Mouse (Mus musculus) layer of hippocampus, postnatal 25 days (tissue): ENCODE data around the gene Zc3h14. TPM values are rescaled to one million over a fixed set of nuclear protein-coding genes. Genes with fewer than 3 reads are reported as not detected.

ENCODE experiments used
- DNase-seq, 2 experiments: peaks; one replicate each; pipeline ENCODE4 v3.0.0; 2022; ENCODE audit warnings: mixed read lengths in 2 of 2, low spot score in 1 of 2; ENCODE audit errors: extremely low spot score in 1 of 2
- total RNA-seq, 2 experiments: library from RNA; stranded (reverse); gene quantifications; 2 replicates each; pipeline ENCODE4 v1.2.3; 2021

Zc3h14 gene
- total RNA-seq, 2 experiments from 2014 or later: 86.0 to 101 TPM

GRCm38 (mm10) chr12:98736951-98737800, 9.6 kb upstream of the Zc3h14 start, which contains the start of gene Ptpn21:
Gene Ptpn21, minus strand, starts transcription at chr12:98737405.
- no peak for DNase-seq

GRCm38 (mm10) chr12:98737801-98738350, 8.9 kb upstream of the Zc3h14 start:
- DNase-seq: no peak

GRCm38 (mm10) chr12:98741011-98741501, 5.7 kb upstream of the Zc3h14 start:
- no peak for DNase-seq

GRCm38 (mm10) chr12:98745626-98746025, 1.1 kb upstream of the Zc3h14 start:
- DNase-seq: no peak

- no peak for DNase-seq
These were observed 633 bp upstream of the Zc3h14 start for GRCm38 (mm10) chr12:98746131-98746530.

GRCm38 (mm10) chr12:98747380-98747753, 603 bp downstream of the Zc3h14 start:
- no peak for DNase-seq

GRCm38 (mm10) chr12:98757636-98758035, 10.9 kb downstream of the Zc3h14 start:
- no peak for DNase-seq

- no peak for DNase-seq
These were observed 12.9 kb downstream of the Zc3h14 start for GRCm38 (mm10) chr12:98759700-98760099.

- DNase-seq: no peak
These were observed 19.5 kb downstream of the Zc3h14 start for GRCm38 (mm10) chr12:98766241-98766640.

- DNase-seq: no peak
These were observed 30.7 kb downstream of the Zc3h14 start for GRCm38 (mm10) chr12:98777509-98777908.

- DNase-seq: no peak
These were observed 32.4 kb downstream of the Zc3h14 start for GRCm38 (mm10) chr12:98779148-98779547.

GRCm38 (mm10) chr12:98784251-98784650, 37.5 kb downstream of the Zc3h14 start:
- DNase-seq: no peak

GRCm38 (mm10) chr12:98795731-98796318, 49.1 kb downstream of the Zc3h14 start:
- no peak for DNase-seq

GRCm38 (mm10) chr12:98800334-98800733, 53.6 kb downstream of the Zc3h14 start:
- no peak for DNase-seq

- no peak for DNase-seq
These were observed 55.5 kb downstream of the Zc3h14 start for GRCm38 (mm10) chr12:98802245-98802644.

- DNase-seq: no peak
These were observed 57.4 kb downstream of the Zc3h14 start for GRCm38 (mm10) chr12:98804078-98804748.

- DNase-seq: no peak
These were observed 74.0 kb downstream of the Zc3h14 start for GRCm38 (mm10) chr12:98820781-98821180.

- no peak for DNase-seq
These were observed 84.4 kb downstream of the Zc3h14 start for GRCm38 (mm10) chr12:98831122-98831521.

GRCm38 (mm10) chr12:98832929-98833598, 86.3 kb downstream of the Zc3h14 start:
- DNase-seq: no peak

GRCm38 (mm10) chr12:98833901-98834300, 87.1 kb downstream of the Zc3h14 start:
- DNase-seq: no peak
